Mouse (Mus musculus) cerebellum, adult 2 months (tissue): ENCODE results near the gene Pex14.

Experiments
- CTCF ChIP-seq: fragments of 200-500 bp; IDR thresholded peaks from 2 replicates; pipeline ENCODE4 v1.5.1; 2011; ENCODE audit warnings: low read depth, mild to moderate bottlenecking, control low read depth, low read length, moderate library complexity, borderline replicate concordance; ENCODE audit not compliant: insufficient read depth
- POLR2A ChIP-seq: fragments of 200-500 bp; IDR thresholded peaks from 2 replicates; pipeline ENCODE4 v1.6.1; 2011; ENCODE audit warnings: low read length, control low read depth, borderline replicate concordance; ENCODE audit not compliant: insufficient read depth

DNA sequence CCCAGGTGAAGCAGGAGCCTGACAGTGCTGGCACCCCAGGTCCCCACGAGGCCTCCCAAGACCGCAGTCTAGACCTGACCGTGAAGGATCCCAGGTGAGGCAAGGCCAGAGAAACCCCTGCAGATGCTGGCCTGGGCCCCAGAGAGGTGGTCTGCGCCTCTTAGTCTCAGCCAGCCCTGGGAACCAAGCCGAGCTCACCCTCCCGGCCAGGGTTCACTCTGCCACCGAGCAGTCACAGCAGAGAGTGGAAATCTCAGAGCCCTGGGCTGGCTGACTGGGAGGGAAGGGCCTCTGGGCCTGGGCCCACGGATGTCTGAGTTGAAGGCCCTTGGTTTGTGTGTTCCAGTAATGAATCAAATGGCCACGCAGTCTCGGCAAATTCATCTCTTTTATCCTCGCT is 158.4 kb downstream of the Pex14 start:
- TF ChIP-seq CTCF (no peak), POLR2A (no peak)
